In genomic region chr7:122803839-122804496, GRCm38 (mm10) we compare ENCODE assay signal across 9 mouse cellular contexts.
A peak's percentile ranks its signal among the peaks of the same experiment; 100 is the strongest.
DNase-seq lines count a peak whose midpoint lies in the region; ATAC-seq and TF ChIP-seq lines count a peak whose summit lies in the region.
"Had no signal": no experiment of that assay in that cellular context is flagged by ENCODE, and none has a peak within 500 bp of the region (broad histone marks: within the 10 kb centered on the region; RNA-seq: fewer than 3 reads in every experiment).

No protein-coding gene starts in this region.

- DNase-seq in adrenal gland, adult (ENCODE audit: inconsistent age in 2 of 2, low spot score in 1 of 2) = peak; percentile 54 to 58
- no peak for DNase-seq in adrenal gland, postnatal 4 days (ENCODE audit: low spot score in 2 of 2)
- peak; percentile 8 for DNase-seq in 3134 (ENCODE audit: extremely low read depth, insufficient read length, low spot score)
- DNase-seq in frontal cortex, postnatal 36 days (ENCODE audit: low spot score in 2 of 2) = peak; percentile 37 to 51
- peak; percentile 85 for DNase-seq in kidney, adult 11 months
- no peak for DNase-seq in stomach, postnatal 0 days (ENCODE audit: low spot score)
- DNase-seq: liver, embryonic 13.5 days had no signal

- H3K36me3 ChIP-seq in limb, embryonic 15.5 days = no peaks in the 10 kb centered on the region
- no peaks in the 10 kb centered on the region for H3K36me3 ChIP-seq in stomach, postnatal 0 days (ENCODE audit: control insufficient read depth, insufficient read depth, low read length)
- H3K36me3 ChIP-seq: liver, embryonic 13.5 days had no signal

- H3K4me1 ChIP-seq in limb, embryonic 15.5 days = peaks cover 6% of the 10 kb centered on the region; the same call in 1 of the 2 replicates
- no peaks in the 10 kb centered on the region for H3K4me1 ChIP-seq in stomach, postnatal 0 days (replicated peaks; ENCODE audit: control insufficient read depth, insufficient read depth)
- H3K4me1 ChIP-seq: liver, embryonic 13.5 days had no signal

- peak; percentile 40; the same call in 1 of the 2 replicates for ATAC-seq in limb, embryonic 15.5 days (ENCODE audit: insufficient number of reproducible peaks, low FRiP score, low TSS enrichment, low read depth)
- 0 out of 2 replicates have a peak, but pooled peaks have one; percentile 21 for ATAC-seq in stomach, postnatal 0 days (ENCODE audit: low FRiP score, low TSS enrichment)
- no peak for ATAC-seq in inflammation-experienced regulatory T-cells, adult 6 months

- no peaks in the 10 kb centered on the region for H3K9me3 ChIP-seq in limb, embryonic 15.5 days
- no peaks in the 10 kb centered on the region for H3K9me3 ChIP-seq in stomach, postnatal 0 days (ENCODE audit: control insufficient read depth, low read length)
- H3K9me3 ChIP-seq: liver, embryonic 13.5 days had no signal

- H3K27me3 ChIP-seq in limb, embryonic 15.5 days = no peaks in the 10 kb centered on the region
- H3K27me3 ChIP-seq in stomach, postnatal 0 days (ENCODE audit: control insufficient read depth, insufficient read depth, low read length) = no peaks in the 10 kb centered on the region
- H3K27me3 ChIP-seq: liver, embryonic 13.5 days had no signal

- H3K27ac ChIP-seq in limb, embryonic 15.5 days = no peak overlapping the region
- H3K27ac ChIP-seq in stomach, postnatal 0 days (replicated peaks) = no peak overlapping the region
- H3K27ac ChIP-seq: liver, embryonic 13.5 days had no signal

- no peak overlapping the region for H3K9ac ChIP-seq in limb, embryonic 15.5 days
- no peak overlapping the region for H3K9ac ChIP-seq in stomach, postnatal 0 days (ENCODE audit: low read length)
- H3K9ac ChIP-seq: liver, embryonic 13.5 days had no signal

- WGBS in limb, embryonic 15.5 days = 48% methylated on average over 9 of the region's 9 CpGs
- 39% methylated on average over 9 of the region's 9 CpGs for WGBS in stomach, postnatal 0 days

- no peak for TF ChIP-seq EP300 in stomach, postnatal 0 days (optimal IDR thresholded peaks at IDR 0.05)

- TF ChIP-seq CTCF in stomach, postnatal 0 days (IDR thresholded peaks at IDR 0.05; ENCODE audit: low read depth) = no peak

- H3K4me3 ChIP-seq in limb, embryonic 15.5 days = no peak overlapping the region
- H3K4me3 ChIP-seq in stomach, postnatal 0 days (ENCODE audit: low read depth, low read length) = no peak overlapping the region
- H3K4me3 ChIP-seq: liver, embryonic 13.5 days had no signal

- no peak overlapping the region for H3K4me2 ChIP-seq in limb, embryonic 15.5 days
- no peak overlapping the region for H3K4me2 ChIP-seq in stomach, postnatal 0 days (replicated peaks; ENCODE audit: low read depth)
- H3K4me2 ChIP-seq: liver, embryonic 13.5 days had no signal

Comparison
In these comparisons a context has a peak if more than half of its experiments do, and no peak if none do; other contexts are left out.
1. DNase-seq: peak in adrenal gland, adult (2 of 2), 3134 (single experiment), frontal cortex, postnatal 36 days (2 of 2) and kidney, adult 11 months (single experiment); none in adrenal gland, postnatal 4 days (0 of 2) and stomach, postnatal 0 days (single experiment).